Mouse (Mus musculus): ENCODE measurements around the gene Fance.

DNA sequence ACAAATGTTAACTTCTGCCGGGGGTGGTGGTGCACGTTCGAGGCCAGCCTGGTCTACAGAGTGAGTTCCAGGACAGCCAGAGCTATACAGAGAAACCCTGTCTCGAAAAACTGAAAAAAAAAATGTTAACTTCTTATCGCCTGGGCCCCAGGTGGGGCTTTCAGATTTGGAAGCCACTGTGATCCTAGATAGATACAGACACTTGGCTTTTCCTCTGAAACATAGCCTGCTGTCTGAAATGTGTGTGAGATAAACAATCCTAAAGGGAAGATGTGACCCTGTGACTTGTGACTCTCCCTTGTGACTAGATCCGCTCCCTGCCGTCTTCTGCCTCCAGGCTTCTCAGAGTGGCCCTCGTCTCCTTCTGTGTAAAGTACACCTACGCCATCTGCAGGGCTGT lies 4.4 kb downstream of the Fance start:
- TF ChIP-seq CTCF (IDR thresholded peaks at IDR 0.05; ENCODE audit: borderline replicate concordance, control insufficient read depth, extremely low read depth, insufficient read depth, low read length, poor library complexity), result no peak
- no peak for TF ChIP-seq POLR2A (IDR thresholded peaks at IDR 0.05; ENCODE audit: control insufficient read depth, extremely low read depth, insufficient read depth, low read length, poor library complexity)

Measured in thymus, adult 2 months (tissue).